Comparison of ENCODE assay signal across 15 mouse cellular contexts in the genomic region with DNA sequence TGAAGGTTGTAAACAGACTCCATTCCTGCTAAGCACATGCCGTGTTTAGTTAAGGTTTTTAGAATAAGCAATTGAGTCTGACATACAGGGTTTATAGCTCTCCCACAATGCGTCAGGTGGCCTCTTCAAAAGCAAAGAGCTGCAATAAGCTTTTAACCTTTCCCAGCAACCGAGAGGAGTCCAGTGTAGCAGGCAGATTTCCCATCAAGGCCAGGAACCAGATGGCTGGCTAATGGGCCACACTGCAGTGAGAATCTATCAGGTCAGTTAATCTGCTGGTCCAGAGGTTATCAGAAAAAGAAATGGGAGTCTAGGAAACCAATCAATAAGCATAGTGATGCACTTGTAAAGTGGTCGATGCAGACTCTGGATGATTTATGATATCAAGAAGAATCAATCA. TPM values are rescaled to one million over a fixed set of nuclear protein-coding genes. Genes with fewer than 3 reads are reported as not detected.
A peak's percentile ranks its signal among the peaks of the same experiment; 100 is the strongest.
DNase-seq lines count a peak whose midpoint lies in the region; TF ChIP-seq lines count a peak whose summit lies in the region.
"Had no signal": no experiment of that assay in that cellular context is flagged by ENCODE, and none has a peak within 500 bp of the region (broad histone marks: within the 10 kb centered on the region; RNA-seq: fewer than 3 reads in every experiment).

No protein-coding gene starts in this region.

- no peak overlapping the region for H3K4me3 ChIP-seq in layer of hippocampus, adult 2 months
- H3K4me3 ChIP-seq in testis, adult 2 months (ENCODE audit: control insufficient read depth, low read depth, low read length): no peak overlapping the region
- H3K4me3 ChIP-seq: erythroblast, embryonic 14.5 days had no signal

- H3K27ac ChIP-seq in layer of hippocampus, adult 2 months: peak overlapping the region; percentile 72
- peak overlapping the region; percentile 55 for H3K27ac ChIP-seq in testis, adult 2 months (ENCODE audit: control insufficient read depth, insufficient read depth, low read depth, low read length)

- no peak for DNase-seq in layer of hippocampus, adult 2 months (ENCODE audit: low spot score in 2 of 2)
- DNase-seq in layer of hippocampus, adult 8-10 months (ENCODE audit: low spot score in 2 of 2): no peak
- DNase-seq in testis, postnatal 10 days (ENCODE audit: low spot score): no peak
- peak; percentile 47 for DNase-seq in mesoderm, embryonic 11.5 days (ENCODE audit: low read depth, low spot score)
- no peak for DNase-seq in ovary, adult 18-20 months (ENCODE audit: low spot score)
- no peak for DNase-seq in thymus, postnatal 25 days
- DNase-seq: adrenal gland, adult 8-10 months; cerebellum, adult 8-10 months; gastrocnemius, postnatal 14 days; heart, postnatal 10 days; kidney, postnatal 10 days; right cerebral cortex, postnatal 14 days had no signal

- H3K36me3 ChIP-seq in testis, adult 2 months (ENCODE audit: control insufficient read depth, insufficient read depth, low read length): no peaks in the 10 kb centered on the region

- no peak for TF ChIP-seq POLR2A in testis, adult 2 months (IDR thresholded peaks at IDR 0.05; ENCODE audit: control insufficient read depth, low read depth, low read length)

- no peak for TF ChIP-seq CTCF in layer of hippocampus, adult 2 months (conservative IDR thresholded peaks at IDR 0.05)
- no peak for TF ChIP-seq CTCF in testis, adult 2 months (IDR thresholded peaks at IDR 0.05; ENCODE audit: control insufficient read depth, insufficient read depth, insufficient replicate concordance, low read depth, low read length)

- no peaks in the 10 kb centered on the region for H3K4me1 ChIP-seq in testis, adult 2 months (ENCODE audit: control insufficient read depth, insufficient read depth, low read length)

- H3K27me3 ChIP-seq in testis, adult 2 months (ENCODE audit: control insufficient read depth, insufficient read depth, low read length): no peaks in the 10 kb centered on the region

RNA-seq across cellular contexts. Expression of a gene that starts 9.8 kb away (rescaled TPM):
- total RNA-seq in layer of hippocampus, adult 2 months (2021): 100 to 1,000 TPM; 125 to 147 TPM
- total RNA-seq in layer of hippocampus, adult 8-10 months (2022): 100 to 1,000 TPM; 119 to 124 (median 122) TPM
- 0.65 and 0.80 TPM in 2 replicates for polyA plus RNA-seq in testis, adult 2 months (2012; rRNA removed)
- polyA plus RNA-seq: erythroblast, embryonic 14.5 days; G1E had no signal

RNA-seq across cellular contexts. Expression of a gene that starts 38.4 kb away (rescaled TPM):
- total RNA-seq in layer of hippocampus, adult 2 months (2021): 100 to 1,000 TPM; 463 to 472 TPM
- 100 to 1,000 TPM; 428 to 516 (median 473) TPM for total RNA-seq in layer of hippocampus, adult 8-10 months (2022)
- 60.4 and 63.7 TPM in 2 replicates for polyA plus RNA-seq in testis, adult 2 months (2012; rRNA removed)
